Mouse (Mus musculus) thymus, adult 2 months (tissue): ENCODE measurements around the gene Olfr898. TPM values are rescaled to one million over a fixed set of nuclear protein-coding genes. Genes with fewer than 3 reads are reported as not detected.

ENCODE experiments used
- DNase-seq: peaks from one replicate; pipeline ENCODE4 v3.0.0; 2021
- H3K27ac ChIP-seq: fragments of 200-500 bp; 2 replicates; pipeline ENCODE4 v1.5.1; 2012; ENCODE audit warnings: low read length, control low read depth; ENCODE audit not compliant: control insufficient read depth, insufficient read depth
- H3K27me3 ChIP-seq: fragments of 200-500 bp; 2 replicates; pipeline ENCODE4 v1.6.1; 2012; ENCODE audit warnings: mild to moderate bottlenecking, low read length, moderate library complexity, mixed read lengths; ENCODE audit not compliant: control insufficient read depth, insufficient read depth
- H3K36me3 ChIP-seq: fragments of 200-500 bp; 2 replicates; pipeline ENCODE4 v1.6.1; 2012; ENCODE audit warnings: mild to moderate bottlenecking, low read length, moderate library complexity; ENCODE audit not compliant: control insufficient read depth, insufficient read depth
- H3K4me1 ChIP-seq: fragments of 200-500 bp; replicated peaks from 2 replicates; pipeline ENCODE4 v1.6.1; 2012; ENCODE audit warnings: low read length; ENCODE audit not compliant: control insufficient read depth, insufficient read depth
- H3K4me3 ChIP-seq: fragments of 200-500 bp; 2 replicates; pipeline ENCODE4 v1.5.1; 2012; ENCODE audit warnings: mild to moderate bottlenecking, low read length, control low read depth, moderate library complexity; ENCODE audit not compliant: control insufficient read depth, insufficient read depth
- CTCF ChIP-seq: fragments of 200-500 bp; IDR thresholded peaks from 2 replicates; pipeline ENCODE4 v1.5.1; 2012; ENCODE audit warnings: mild to moderate bottlenecking, control low read depth, low read length, moderate library complexity, borderline replicate concordance; ENCODE audit not compliant: control insufficient read depth, poor library complexity, insufficient read depth; ENCODE audit errors: extremely low read depth
- POLR2A ChIP-seq: fragments of 200-500 bp; IDR thresholded peaks from 2 replicates; pipeline ENCODE4 v1.6.1; 2012; ENCODE audit warnings: mild to moderate bottlenecking, low read length, control low read depth, moderate library complexity; ENCODE audit not compliant: control insufficient read depth, poor library complexity, insufficient read depth; ENCODE audit errors: extremely low read depth
- WGBS: fragments of 180-500 bp; shearing (Covaris S2); methylation state at CpG from one replicate; pipeline ENCODE4 v1.1.7; 2018; 5-methylcytosine and 5-hydroxymethylcytosine counted together
- polyA plus RNA-seq: library from polyadenylated mRNA; depleted of rRNA; stranded (reverse); fragments of >200 nt; gene quantifications from 2 replicates; pipeline ENCODE4 v1.2.3, GENCODE M21; 2012; rRNA removed

Gene Olfr898
- polyA plus RNA-seq = not detected in 2 replicates

DNA sequence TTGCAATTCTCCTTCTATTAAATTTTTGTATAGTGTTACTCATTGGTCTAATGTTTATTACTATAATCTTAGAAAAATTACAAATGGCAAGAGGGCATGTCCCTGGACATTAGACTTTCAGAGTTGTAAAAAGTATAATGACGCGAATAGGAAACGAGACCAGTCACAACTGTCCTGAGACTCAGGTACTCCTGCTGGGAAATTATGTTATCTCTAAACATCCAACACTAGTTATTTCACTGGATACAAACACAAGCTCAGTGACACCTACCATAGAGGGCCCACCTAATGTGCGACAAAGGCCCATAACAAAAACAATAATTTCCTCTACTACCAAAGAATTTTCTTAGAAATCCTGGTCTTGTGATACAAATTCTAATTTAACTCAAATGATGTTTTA lies at the start of gene Olfr898:
Gene Olfr898 (plus strand): TSS at position 301 of the 400 bp plus-strand sequence.
- Histone ChIP-seq H3K4me1 (no peaks in the 10 kb centered on the region), H3K27ac (no peak within 1 kb of the TSS), H3K27me3 (no peaks in the 10 kb centered on the region), H3K4me3 (no peak within 1 kb of the TSS), H3K36me3 (no peaks in the 10 kb centered on the region)
- WGBS = 97% methylated on average over 4 of the region's 4 CpGs
- DNase-seq = no peak
- TF ChIP-seq POLR2A = no peak
- no peak for TF ChIP-seq CTCF

DNA sequence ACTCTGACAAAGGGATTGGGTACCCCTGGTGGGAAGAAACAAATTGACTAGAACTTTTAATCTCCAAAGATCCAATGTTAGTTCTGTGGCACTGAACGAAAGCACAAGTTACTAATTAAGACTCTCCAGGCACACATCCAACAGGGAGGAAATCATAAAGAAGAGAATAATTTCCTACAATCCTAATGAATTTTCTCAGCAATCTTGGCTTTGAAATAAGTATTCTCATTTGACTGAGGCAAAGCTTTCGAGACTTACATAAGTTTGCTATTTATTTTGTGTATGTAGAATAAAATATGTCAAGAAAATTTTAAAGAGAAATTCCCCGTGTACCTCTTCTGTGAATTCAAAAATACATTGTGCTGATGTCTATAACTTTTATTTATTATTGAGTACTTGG lies 19.5 kb upstream of the Olfr898 start, which contains the start of gene Olfr25:
Gene Olfr25 (plus strand): TSS at position 301 of the 400 bp plus-strand sequence.
- Histone ChIP-seq H3K27ac (no peak within 1 kb of the TSS), H3K27me3 (no peaks in the 10 kb centered on the region), H3K4me1 (no peaks in the 10 kb centered on the region), H3K36me3 (no peaks in the 10 kb centered on the region), H3K4me3 (no peak within 1 kb of the TSS)
- WGBS = 79% methylated on average over 3 of the region's 3 CpGs
- no peak for DNase-seq
- TF ChIP-seq CTCF (no peak), POLR2A (no peak)

- no peaks in the 10 kb centered on the region for H3K27me3 ChIP-seq
- H3K36me3 ChIP-seq = no peaks in the 10 kb centered on the region
- no peaks in the 10 kb centered on the region for H3K4me1 ChIP-seq
- WGBS = 96% methylated on average over 2 of the region's 2 CpGs
- TF ChIP-seq CTCF (no peak), POLR2A (no peak)
- DNase-seq = no peak
- no peak within 1 kb of the TSS for H3K4me3 ChIP-seq
- no peak within 1 kb of the TSS for H3K27ac ChIP-seq
Observed at GRCm38 (mm10) chr9:38366596-38366995, 18.4 kb downstream of the Olfr898 start, which contains the start of gene Olfr250. Gene Olfr250, plus strand, starts transcription at chr9:38366896.

- Histone ChIP-seq H3K36me3 (no peaks in the 10 kb centered on the region), H3K27me3 (no peaks in the 10 kb centered on the region), H3K27ac (no peak within 1 kb of the TSS), H3K4me3 (no peak within 1 kb of the TSS), H3K4me1 (no peaks in the 10 kb centered on the region)
- 67% methylated on average over 2 of the region's 2 CpGs for WGBS
- no peak for DNase-seq
- TF ChIP-seq CTCF (no peak), POLR2A (no peak)
Observed at GRCm38 (mm10) chr9:38376786-38377185, 28.6 kb downstream of the Olfr898 start, which contains the start of gene Olfr251. Gene Olfr251, plus strand, starts transcription at chr9:38377086.

- TF ChIP-seq CTCF (no peak), POLR2A (no peak)
- H3K27ac ChIP-seq = no peak within 1 kb of the TSS
- H3K27me3 ChIP-seq = no peaks in the 10 kb centered on the region
- no peak within 1 kb of the TSS for H3K4me3 ChIP-seq
- no peak for DNase-seq
- no peaks in the 10 kb centered on the region for H3K4me1 ChIP-seq
- H3K36me3 ChIP-seq = no peaks in the 10 kb centered on the region
- 96% methylated on average over 1 of the region's 1 CpGs for WGBS
Observed at GRCm38 (mm10) chr9:38401398-38401797, 53.2 kb downstream of the Olfr898 start, which contains the start of gene Olfr147. Gene Olfr147, plus strand, starts transcription at chr9:38401698.

Other genes starting within 250 kb of the Olfr898 start
- not detected in 2 replicates for gene Olfr888, start 240.3 kb upstream of the Olfr898 start, polyA plus RNA-seq
- gene Olfr889, start 233.2 kb upstream of the Olfr898 start, polyA plus RNA-seq = not detected in 2 replicates
- not detected in 2 replicates for gene Olfr890, start 205.9 kb upstream of the Olfr898 start, polyA plus RNA-seq
- not detected in 2 replicates for gene Olfr891, start 167.6 kb upstream of the Olfr898 start, polyA plus RNA-seq
- not detected in 2 replicates for gene Olfr893, start 140.0 kb upstream of the Olfr898 start, polyA plus RNA-seq
- gene Olfr894, start 130.4 kb upstream of the Olfr898 start, polyA plus RNA-seq = not detected in 2 replicates
- gene Olfr143, start 95.6 kb upstream of the Olfr898 start, polyA plus RNA-seq = not detected in 2 replicates
- gene Olfr895, start 80.6 kb upstream of the Olfr898 start, polyA plus RNA-seq = not detected in 2 replicates
- gene Olfr896-ps1, start 57.3 kb upstream of the Olfr898 start, polyA plus RNA-seq = not detected in 2 replicates
- not detected in 2 replicates for gene Olfr25, start 19.4 kb upstream of the Olfr898 start, polyA plus RNA-seq
- not detected in 2 replicates for gene Olfr250, start 18.5 kb downstream of the Olfr898 start, polyA plus RNA-seq
- gene Olfr251, start 28.7 kb downstream of the Olfr898 start, polyA plus RNA-seq = not detected in 2 replicates
- gene Olfr147, start 53.3 kb downstream of the Olfr898 start, polyA plus RNA-seq = not detected in 2 replicates
- gene Olfr901, start 81.0 kb downstream of the Olfr898 start, polyA plus RNA-seq = not detected in 2 replicates
- gene Olfr902, start 99.2 kb downstream of the Olfr898 start, polyA plus RNA-seq = not detected in 2 replicates
- gene Olfr904, start 114.7 kb downstream of the Olfr898 start, polyA plus RNA-seq = not detected in 2 replicates
- gene Olfr905, start 122.7 kb downstream of the Olfr898 start, polyA plus RNA-seq = not detected in 2 replicates
- not detected in 2 replicates for gene Olfr906, start 138.7 kb downstream of the Olfr898 start, polyA plus RNA-seq
- gene Olfr907, start 147.4 kb downstream of the Olfr898 start, polyA plus RNA-seq = not detected in 2 replicates
- gene Olfr911-ps1, start 173.2 kb downstream of the Olfr898 start, polyA plus RNA-seq = not detected in 2 replicates
- not detected in 2 replicates for gene Olfr910, start 189.4 kb downstream of the Olfr898 start, polyA plus RNA-seq
- gene Olfr912, start 231.8 kb downstream of the Olfr898 start, polyA plus RNA-seq = not detected in 2 replicates
- gene Olfr913, start 244.3 kb downstream of the Olfr898 start, polyA plus RNA-seq = not detected in 2 replicates